Mouse (Mus musculus): Measurements from ENCODE around the gene Bola2. TPM values are rescaled to one million over a fixed set of nuclear protein-coding genes. Genes with fewer than 3 reads are reported as not detected.
A peak's percentile ranks its signal among the peaks of the same experiment; 100 is the strongest.

The Bola2 gene
- 118 and 120 TPM in 2 replicates for polyA plus RNA-seq (2015; fragmentation: Nextera tagmentation; extraction: Ambion mirVana)

DNA sequence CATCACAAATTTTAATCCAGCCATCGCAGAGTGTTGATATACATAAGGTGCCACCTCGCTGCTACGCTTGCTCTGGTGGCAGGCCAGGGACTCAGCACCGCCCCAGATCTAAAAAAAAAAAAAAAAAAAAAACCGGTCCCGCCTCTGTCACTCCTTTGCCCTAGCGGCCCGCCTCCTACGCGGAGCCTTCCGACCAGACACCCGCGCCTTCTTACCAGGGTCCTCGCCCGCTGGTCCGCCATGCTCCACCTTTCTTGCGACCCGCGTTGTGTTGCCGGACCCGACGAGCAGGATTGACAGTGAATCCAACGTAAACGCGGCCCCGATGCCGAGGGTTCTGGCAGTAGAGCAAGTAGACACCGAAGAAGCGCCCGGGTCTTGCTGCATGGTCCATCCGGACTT lies at the start of gene Bola2:
Gene Bola2, plus strand, starts transcription at position 192 of the 402 bp plus-strand sequence.
- H3K27me3 ChIP-seq (replicated peaks) = no peaks in the 10 kb centered on the region
- peak within 1 kb of the TSS; percentile 85 for H3K9ac ChIP-seq
- H3K4me3 ChIP-seq (replicated peaks) = peak within 1 kb of the TSS; percentile 69
- H3K9me3 ChIP-seq = no peaks in the 10 kb centered on the region
- WGBS = under 1% methylated on average over 31 of the region's 31 CpGs
- H3K4me2 ChIP-seq (replicated peaks) = peak within 1 kb of the TSS; percentile 88
- peak within 1 kb of the TSS; percentile 94 for H3K27ac ChIP-seq
- peaks cover 19% of the 10 kb centered on the region for H3K4me1 ChIP-seq (replicated peaks)
- 0 out of 2 replicates have a peak, but pooled peaks cover 15% of the 10 kb centered on the region for H3K36me3 ChIP-seq
- peak; percentile 86 for ATAC-seq

DNA sequence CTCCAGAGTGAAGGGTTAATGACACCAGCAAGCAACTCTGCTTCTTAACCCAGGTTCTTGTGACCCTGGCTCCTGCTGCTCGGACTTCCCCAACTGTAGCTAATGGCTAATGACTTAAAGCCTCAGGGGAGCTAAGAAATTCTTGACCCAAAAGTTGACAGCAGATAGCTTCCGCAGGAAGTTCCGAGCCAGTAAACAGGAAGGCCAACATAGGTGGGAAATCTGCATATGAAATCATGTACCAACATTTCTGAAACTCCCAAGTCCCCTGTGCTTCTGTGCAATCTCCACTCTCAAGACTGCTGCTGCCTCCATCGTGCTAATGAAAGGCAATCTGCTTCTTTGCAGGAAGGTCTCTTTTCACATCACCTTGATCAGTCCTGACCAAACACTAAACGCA lies 49.5 kb upstream of the Bola2 start:
- WGBS = 70% methylated on average over 5 of the region's 5 CpGs
- ATAC-seq = no peak

DNA sequence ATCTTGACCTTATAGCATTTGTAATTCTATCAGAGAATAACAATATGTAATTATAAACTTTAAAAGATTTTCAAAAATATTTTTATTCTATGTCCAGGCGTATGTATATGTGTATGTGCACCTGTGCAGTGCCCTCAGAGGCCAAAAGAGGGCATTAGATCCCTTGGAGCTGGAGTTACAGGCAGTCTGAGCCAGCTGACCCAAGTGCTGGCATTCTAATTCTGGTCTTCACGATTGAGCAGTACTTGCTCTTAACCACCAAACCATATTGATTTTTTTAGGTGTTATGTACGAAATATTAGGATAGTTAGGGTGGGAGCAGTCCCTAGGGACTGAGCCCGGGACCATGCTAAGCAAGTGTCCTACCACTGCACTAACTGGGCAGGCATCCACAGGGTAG lies 46.7 kb upstream of the Bola2 start:
- Histone ChIP-seq H3K4me2 (replicated peaks) (peak overlapping the region; percentile 73), H3K4me3 (replicated peaks) (peak overlapping the region; percentile 59; the same call in 1 of the 2 replicates), H3K27ac (no peak overlapping the region), H3K9me3 (no peaks in the 10 kb centered on the region), H3K36me3 (no peaks in the 10 kb centered on the region), H3K9ac (no peak overlapping the region), H3K27me3 (replicated peaks) (no peaks in the 10 kb centered on the region), H3K4me1 (replicated peaks) (peaks cover 18% of the 10 kb centered on the region)
- 80% methylated on average over 4 of the region's 4 CpGs for WGBS
- no peak for ATAC-seq

More for the DNA sequence above, 49.5 kb upstream of the Bola2 start:
- peaks cover 12% of the 10 kb centered on the region; the same call in 1 of the 2 replicates for H3K4me1 ChIP-seq (replicated peaks)
- H3K36me3 ChIP-seq = no peaks in the 10 kb centered on the region
- no peaks in the 10 kb centered on the region for H3K9me3 ChIP-seq
- no peak overlapping the region for H3K4me3 ChIP-seq (replicated peaks)
- H3K9ac ChIP-seq = no peak overlapping the region
- H3K27me3 ChIP-seq (replicated peaks) = no peaks in the 10 kb centered on the region
- H3K4me2 ChIP-seq (replicated peaks) = no peak overlapping the region
- H3K27ac ChIP-seq = no peak overlapping the region

DNA sequence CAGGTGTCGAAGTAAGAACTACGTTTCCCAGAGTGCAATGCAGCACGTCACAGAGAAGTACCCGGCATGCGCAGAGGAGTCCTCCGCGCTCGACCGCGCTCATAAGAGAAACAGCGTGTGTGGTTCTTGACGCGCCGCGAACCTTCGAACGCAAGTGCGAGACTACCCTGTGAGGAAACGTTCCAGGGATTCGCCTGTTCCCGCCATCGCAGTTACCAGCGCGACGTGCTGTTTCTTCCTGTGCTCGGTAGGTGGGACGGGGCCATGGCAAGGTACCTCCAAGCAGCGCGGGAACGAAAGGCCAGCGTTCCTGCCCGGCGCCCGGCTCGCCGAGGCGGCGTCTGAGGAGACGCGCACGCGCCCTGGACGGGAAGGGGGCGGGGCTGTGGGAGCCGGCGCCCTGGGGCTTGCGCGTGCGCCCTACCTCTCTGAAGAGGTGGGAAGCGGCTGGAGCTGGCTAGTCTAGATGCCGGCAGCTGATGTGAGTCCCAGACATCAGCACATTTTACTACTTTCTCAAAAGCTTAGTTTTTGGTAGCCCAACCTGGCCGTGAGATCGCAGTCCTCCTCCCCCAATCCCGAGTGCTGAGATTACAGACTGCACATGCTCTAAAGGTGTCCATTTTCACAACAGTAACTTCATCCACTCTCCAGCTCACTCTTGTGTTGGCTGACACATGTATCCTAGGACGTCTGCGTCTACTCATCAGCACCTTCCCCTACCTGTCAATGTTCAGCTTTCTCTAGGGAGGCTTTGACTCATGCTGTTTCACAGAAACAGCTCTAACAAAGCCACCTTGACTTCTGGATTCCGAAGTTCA lies 45.8 kb upstream of the Bola2 start, which contains the start of gene Sgf29:
Gene Sgf29, plus strand, starts transcription at position 79 of the 821 bp plus-strand sequence.
- peak; percentile 97 for ATAC-seq
- Histone ChIP-seq H3K27ac (peak within 1 kb of the TSS; percentile 92), H3K4me3 (replicated peaks) (peak within 1 kb of the TSS; percentile 59), H3K4me1 (replicated peaks) (peaks cover 18% of the 10 kb centered on the region), H3K9ac (peak within 1 kb of the TSS; percentile 66), H3K36me3 (no peaks in the 10 kb centered on the region), H3K4me2 (replicated peaks) (peak within 1 kb of the TSS; percentile 73), H3K9me3 (no peaks in the 10 kb centered on the region), H3K27me3 (replicated peaks) (no peaks in the 10 kb centered on the region)
- under 1% methylated on average over 53 of the region's 57 CpGs for whole genome bisulfite sequencing

DNA sequence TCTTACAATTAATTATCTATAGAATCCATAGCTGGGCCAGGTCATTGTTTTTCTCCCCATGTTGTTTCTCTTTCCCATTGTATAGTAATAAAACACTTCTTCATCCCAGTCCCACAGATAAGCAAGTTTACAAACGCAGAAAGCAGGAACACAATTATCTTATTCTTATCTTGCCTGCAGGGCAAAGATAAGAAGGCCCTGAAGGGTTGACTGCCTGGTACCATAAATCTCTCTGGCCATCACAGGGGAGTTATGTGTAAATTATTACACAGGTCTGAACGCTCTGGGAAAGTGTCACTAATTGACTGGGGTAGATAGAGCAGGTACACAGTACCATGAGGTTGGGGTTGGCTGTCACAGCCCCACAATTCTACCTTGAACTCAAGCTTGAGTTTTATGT lies 44.3 kb upstream of the Bola2 start:
- Histone ChIP-seq H3K4me1 (replicated peaks) (peaks cover 18% of the 10 kb centered on the region), H3K4me2 (replicated peaks) (no peak overlapping the region), H3K27ac (no peak overlapping the region), H3K9me3 (no peaks in the 10 kb centered on the region), H3K36me3 (no peaks in the 10 kb centered on the region), H3K4me3 (replicated peaks) (no peak overlapping the region), H3K9ac (no peak overlapping the region), H3K27me3 (replicated peaks) (no peaks in the 10 kb centered on the region)
- WGBS = 39% methylated on average over 2 of the region's 2 CpGs
- ATAC-seq = peak; percentile 79

DNA sequence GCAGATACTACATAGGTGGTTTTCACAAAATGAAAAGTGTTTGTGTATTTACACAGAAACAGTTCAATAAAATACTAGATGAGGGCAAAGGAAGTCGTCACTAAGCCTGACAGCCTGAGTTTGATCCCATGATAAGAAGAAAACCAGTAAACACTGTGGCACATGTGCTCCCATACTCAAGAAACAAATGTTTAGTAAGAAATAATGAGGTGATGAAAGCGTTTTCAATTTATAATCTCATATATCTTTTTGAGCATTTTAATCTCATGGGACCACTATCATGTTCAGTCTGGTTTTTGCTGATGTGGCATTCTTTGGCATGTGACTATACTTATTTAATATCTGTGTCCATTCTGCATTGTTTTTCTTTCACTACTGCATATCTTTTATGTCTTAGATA lies 41.2 kb upstream of the Bola2 start:
- H3K9ac ChIP-seq = no peak overlapping the region
- H3K36me3 ChIP-seq = no peaks in the 10 kb centered on the region
- no peaks in the 10 kb centered on the region for H3K27me3 ChIP-seq (replicated peaks)
- H3K27ac ChIP-seq = no peak overlapping the region
- no peak overlapping the region for H3K4me3 ChIP-seq (replicated peaks)
- H3K4me1 ChIP-seq (replicated peaks) = peaks cover 13% of the 10 kb centered on the region
- no peak for ATAC-seq
- 84% methylated on average over 2 of the region's 2 CpGs for WGBS
- H3K4me2 ChIP-seq (replicated peaks) = no peak overlapping the region
- no peaks in the 10 kb centered on the region for H3K9me3 ChIP-seq

DNA sequence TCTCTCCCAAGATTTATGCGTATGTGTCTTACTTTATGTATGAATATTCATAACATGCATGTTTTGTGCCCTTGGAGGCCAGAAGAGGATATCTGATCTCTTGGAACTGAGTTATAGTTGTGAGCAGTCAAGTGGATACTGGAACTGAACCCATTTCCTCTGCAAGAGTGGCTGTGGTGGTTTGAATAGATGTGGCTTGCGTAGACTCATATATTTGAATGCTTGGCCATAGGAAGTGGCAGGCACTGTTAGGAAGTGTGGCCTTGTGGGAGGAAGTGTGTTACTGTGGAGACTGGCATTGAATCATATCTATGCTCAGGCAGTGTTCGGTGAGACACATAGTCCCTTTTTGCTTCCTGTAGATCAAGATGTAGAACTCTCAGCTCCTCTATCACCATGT lies 39.5 kb upstream of the Bola2 start:
- no peaks in the 10 kb centered on the region for H3K36me3 ChIP-seq
- 93% methylated on average over 3 of the region's 3 CpGs for whole genome bisulfite sequencing
- no peak for ATAC-seq
- no peak overlapping the region for H3K4me2 ChIP-seq (replicated peaks)
- no peak overlapping the region for H3K9ac ChIP-seq
- H3K27me3 ChIP-seq (replicated peaks) = no peaks in the 10 kb centered on the region
- no peak overlapping the region for H3K27ac ChIP-seq
- H3K4me3 ChIP-seq (replicated peaks) = no peak overlapping the region
- H3K4me1 ChIP-seq (replicated peaks) = peaks cover 5% of the 10 kb centered on the region; the same call in 1 of the 2 replicates
- H3K9me3 ChIP-seq = no peaks in the 10 kb centered on the region

DNA sequence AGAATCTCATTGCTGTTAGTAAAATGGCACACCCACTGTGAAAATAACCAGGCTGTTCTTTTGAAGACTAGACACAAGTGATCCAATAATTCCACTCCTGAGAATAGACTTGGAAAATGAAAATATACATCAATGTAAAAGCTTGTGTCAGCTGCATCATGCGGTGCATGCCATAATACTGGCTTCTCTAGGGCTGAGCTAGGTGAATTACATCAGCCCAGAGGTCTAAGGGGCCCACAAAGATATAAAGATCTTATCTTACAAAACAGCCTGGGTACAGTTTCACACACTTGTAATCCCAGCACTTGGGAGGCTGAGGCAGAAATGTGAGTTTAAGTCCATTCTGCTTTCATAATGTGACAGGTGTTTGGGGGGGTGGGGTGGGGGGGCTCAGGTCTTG lies 37.7 kb upstream of the Bola2 start:
- H3K4me1 ChIP-seq (replicated peaks) = no peaks in the 10 kb centered on the region
- no peak overlapping the region for H3K9ac ChIP-seq
- no peak overlapping the region for H3K4me2 ChIP-seq (replicated peaks)
- ATAC-seq = 0 out of 2 replicates have a peak, but pooled peaks have one; percentile 45
- H3K27ac ChIP-seq = no peak overlapping the region
- no peaks in the 10 kb centered on the region for H3K9me3 ChIP-seq
- H3K4me3 ChIP-seq (replicated peaks) = no peak overlapping the region
- H3K27me3 ChIP-seq (replicated peaks) = no peaks in the 10 kb centered on the region
- H3K36me3 ChIP-seq = peaks cover 3% of the 10 kb centered on the region; the same call in 1 of the 2 replicates
- 74% methylated on average over 1 of the region's 1 CpGs for WGBS

DNA sequence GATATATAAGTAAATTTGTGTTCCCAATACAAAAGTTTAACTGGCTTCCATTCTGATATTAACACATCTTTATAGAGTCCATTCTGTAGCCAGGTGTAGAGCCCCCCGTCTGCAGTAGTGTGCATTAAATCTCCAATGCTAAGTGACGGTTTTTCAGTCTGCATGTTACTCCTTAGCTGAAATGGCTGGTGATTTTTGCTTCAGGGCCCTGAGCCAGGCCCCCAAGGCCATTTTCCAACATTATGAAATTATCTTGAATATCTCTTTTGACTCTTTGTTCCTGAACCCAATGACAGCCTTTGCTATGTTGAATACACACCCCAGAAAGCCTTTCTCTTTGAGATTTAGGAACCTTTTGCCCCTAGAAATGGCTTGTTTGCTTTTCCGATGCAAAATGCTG lies 35.4 kb upstream of the Bola2 start:
- Histone ChIP-seq H3K36me3 (peaks cover 3% of the 10 kb centered on the region; the same call in 1 of the 2 replicates), H3K27me3 (replicated peaks) (no peaks in the 10 kb centered on the region), H3K4me3 (replicated peaks) (no peak overlapping the region), H3K9me3 (no peaks in the 10 kb centered on the region), H3K4me1 (replicated peaks) (peaks cover 10% of the 10 kb centered on the region; the same call in 1 of the 2 replicates), H3K4me2 (replicated peaks) (no peak overlapping the region), H3K9ac (no peak overlapping the region), H3K27ac (no peak overlapping the region)
- 87% methylated on average over 3 of the region's 3 CpGs for WGBS
- no peak for ATAC-seq

DNA sequence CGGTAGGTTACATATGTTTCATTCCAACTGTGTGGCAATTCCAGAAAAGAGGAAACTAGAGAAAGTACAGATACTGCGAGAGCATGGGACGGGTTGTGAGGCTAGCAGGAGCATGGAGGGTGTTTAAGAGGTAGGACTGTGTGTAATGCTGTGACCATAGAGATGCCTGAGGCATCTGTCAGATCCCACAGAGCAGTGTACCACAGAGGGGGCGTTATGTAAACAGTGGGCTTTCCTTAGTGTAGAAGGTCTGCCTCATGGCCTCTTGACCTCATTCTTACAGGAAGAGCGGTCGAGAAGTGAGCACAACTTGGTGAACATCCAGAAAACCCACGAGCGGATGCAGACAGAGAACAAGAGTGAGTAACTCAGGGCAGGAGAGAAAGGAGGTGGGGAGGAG lies 31.6 kb upstream of the Bola2 start:
- H3K9ac ChIP-seq = no peak overlapping the region
- H3K9me3 ChIP-seq = no peaks in the 10 kb centered on the region
- H3K27ac ChIP-seq = 0 out of 2 replicates have a peak overlapping the region, but pooled peaks have one; percentile 13
- peak; percentile 29; the same call in 1 of the 2 replicates for ATAC-seq
- H3K4me2 ChIP-seq (replicated peaks) = no peak overlapping the region
- H3K27me3 ChIP-seq (replicated peaks) = no peaks in the 10 kb centered on the region
- H3K4me1 ChIP-seq (replicated peaks) = peaks cover 22% of the 10 kb centered on the region
- 57% methylated on average over 8 of the region's 8 CpGs for WGBS
- H3K4me3 ChIP-seq (replicated peaks) = no peak overlapping the region
- H3K36me3 ChIP-seq = peaks cover 3% of the 10 kb centered on the region; the same call in 1 of the 2 replicates

DNA sequence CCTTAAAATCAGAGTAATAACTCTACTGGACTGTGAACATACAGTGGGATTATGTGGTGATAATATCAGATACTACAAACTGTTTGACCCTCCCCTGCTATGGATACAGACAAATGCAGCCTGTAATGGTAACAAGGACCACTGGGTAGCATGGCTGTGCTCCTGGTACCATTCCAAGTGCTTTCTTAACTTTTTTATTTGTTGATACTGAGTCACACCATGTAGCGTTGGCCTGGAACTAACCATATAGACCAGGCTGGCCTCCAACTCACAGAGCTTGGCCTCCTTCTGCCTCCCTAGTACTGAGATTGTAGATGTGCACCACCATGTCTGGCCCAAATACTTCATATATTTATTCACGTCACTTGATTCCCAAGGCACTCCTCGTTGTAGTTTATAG lies 29.9 kb upstream of the Bola2 start:
- no peak overlapping the region for H3K4me3 ChIP-seq (replicated peaks)
- ATAC-seq = no peak

DNA sequence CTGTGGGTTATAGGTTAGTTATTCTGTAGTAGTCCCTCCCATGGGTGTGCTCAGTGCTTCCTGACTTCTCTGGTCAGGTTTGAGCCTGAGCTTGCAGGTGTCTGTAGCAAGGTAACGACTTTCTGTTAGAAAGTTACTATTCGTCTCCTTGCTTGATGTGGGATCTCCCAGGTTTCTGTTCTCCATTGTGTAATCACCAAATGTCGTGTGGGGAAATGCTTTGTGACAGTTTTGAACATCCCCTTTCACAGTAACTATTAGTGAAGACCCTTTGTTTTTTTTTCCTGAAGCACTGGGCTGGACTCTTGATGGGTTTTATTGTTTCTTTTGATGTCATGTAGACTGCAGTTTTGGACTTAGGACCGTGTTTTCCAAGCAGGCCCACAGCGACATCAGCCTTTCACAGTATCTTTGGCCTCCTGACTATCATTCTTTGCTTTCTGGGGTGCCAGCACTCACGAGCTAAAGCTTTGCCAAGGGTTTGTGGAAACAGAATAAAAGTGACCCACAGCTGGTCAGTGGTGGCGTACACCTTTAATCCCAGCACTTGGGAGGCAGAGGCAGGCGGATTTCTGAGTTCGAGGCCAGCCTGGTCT lies 27.6 kb upstream of the Bola2 start:
- WGBS = 74% methylated on average over 9 of the region's 9 CpGs
- Histone ChIP-seq H3K4me2 (replicated peaks) (no peak overlapping the region), H3K9ac (no peak overlapping the region), H3K9me3 (no peaks in the 10 kb centered on the region), H3K36me3 (peaks cover 11% of the 10 kb centered on the region), H3K27ac (peak overlapping the region; percentile 64; the same call in 1 of the 2 replicates), H3K27me3 (replicated peaks) (no peaks in the 10 kb centered on the region), H3K4me1 (replicated peaks) (peaks cover 22% of the 10 kb centered on the region), H3K4me3 (replicated peaks) (no peak overlapping the region)
- ATAC-seq = peak; percentile 46

More for the DNA sequence above, 29.9 kb upstream of the Bola2 start:
- no peaks in the 10 kb centered on the region for H3K27me3 ChIP-seq (replicated peaks)
- WGBS = 89% methylated on average over 3 of the region's 3 CpGs
- peaks cover 22% of the 10 kb centered on the region for H3K4me1 ChIP-seq (replicated peaks)
- H3K9ac ChIP-seq = no peak overlapping the region
- no peak overlapping the region for H3K4me2 ChIP-seq (replicated peaks)
- peaks cover 5% of the 10 kb centered on the region; the same call in 1 of the 2 replicates for H3K36me3 ChIP-seq
- no peaks in the 10 kb centered on the region for H3K9me3 ChIP-seq
- H3K27ac ChIP-seq = no peak overlapping the region
